Mouse (Mus musculus) stomach, embryonic 16.5 days (tissue): ENCODE data around the gene Fam186b. TPM values are rescaled to one million over a fixed set of nuclear protein-coding genes. Genes with fewer than 3 reads are reported as not detected.

Experiments used
- ATAC-seq: fragments of 200-750 bp; cut with Nextera tagmentation; 2 replicates; pipeline ENCODE4 v1.8.0; 2017; ENCODE audit warnings: moderate number of reproducible peaks, moderate TSS enrichment; ENCODE audit not compliant: insufficient read depth, low FRiP score
- H3K27ac ChIP-seq: fragments of 300-500 bp; sonication (generic); 2 replicates; pipeline ENCODE4 v1.5.1; 2014; ENCODE audit warnings: low read length
- H3K27me3 ChIP-seq: fragments of 300-500 bp; sonication (generic); 2 replicates; pipeline ENCODE4 v1.6.1; 2014; ENCODE audit warnings: low read length, control low read depth, mixed read lengths; ENCODE audit not compliant: control insufficient read depth, insufficient read depth
- H3K36me3 ChIP-seq: fragments of 300-500 bp; sonication (generic); 2 replicates; pipeline ENCODE4 v1.6.1; 2014; ENCODE audit warnings: low read length; ENCODE audit not compliant: control insufficient read depth, insufficient read depth
- H3K4me1 ChIP-seq: fragments of 300-500 bp; sonication (generic); 2 replicates; pipeline ENCODE4 v1.6.1; 2014; ENCODE audit warnings: low read length, control low read depth, mixed read lengths; ENCODE audit not compliant: control insufficient read depth, insufficient read depth
- H3K4me2 ChIP-seq: fragments of 300-500 bp; sonication (generic); 2 replicates; pipeline ENCODE4 v1.6.1; 2014; ENCODE audit warnings: low read depth, low read length, mixed read lengths
- H3K4me3 ChIP-seq: fragments of 300-500 bp; sonication (generic); replicated peaks from 2 replicates; pipeline ENCODE4 v1.5.1; 2014; ENCODE audit warnings: mild to moderate bottlenecking, low read length
- H3K9ac ChIP-seq: fragments of 300-500 bp; sonication (generic); 2 replicates; pipeline ENCODE4 v1.6.1; 2014; ENCODE audit warnings: low read length
- H3K9me3 ChIP-seq: fragments of 300-500 bp; sonication (generic); replicated peaks from 2 replicates; pipeline ENCODE4 v1.6.1; 2016; ENCODE audit warnings: low read length, control low read depth; ENCODE audit not compliant: control insufficient read depth
- WGBS: fragments of 180-500 bp; shearing (Covaris S2); extraction: QIAGEN DNeasy Blood & Tissue Kit; methylation state at CpG from one replicate; pipeline ENCODE4 v1.1.7; 2014; 5-methylcytosine and 5-hydroxymethylcytosine counted together
- polyA plus RNA-seq: library from polyadenylated mRNA; unstranded; fragments of >200 nt; fragmentation: Nextera tagmentation; extraction: Ambion mirVana; gene quantifications from 2 replicates; pipeline ENCODE4 v1.2.1, GENCODE M21; 2015

The Fam186b gene
- polyA plus RNA-seq, 1 experiment from 2014 or later: 0.06 TPM

- H3K36me3 ChIP-seq: no peaks in the 10 kb centered on the region
- no peak overlapping the region for H3K9ac ChIP-seq
- H3K4me1 ChIP-seq: 0 out of 2 replicates have a peak, but pooled peaks cover 4% of the 10 kb centered on the region
- no peak overlapping the region for H3K27ac ChIP-seq
- H3K4me2 ChIP-seq: no peak overlapping the region
- 48% methylated on average over 8 of the region's 8 CpGs for WGBS
- no peak overlapping the region for H3K4me3 ChIP-seq
- no peaks in the 10 kb centered on the region for H3K9me3 ChIP-seq
- no peak for ATAC-seq
- no peaks in the 10 kb centered on the region for H3K27me3 ChIP-seq
These were observed 10.5 kb downstream of the Fam186b start for GRCm38 (mm10) chr15:99285189-99285535.

GRCm38 (mm10) chr15:99284527-99285188 lies 11.0 kb downstream of the Fam186b start:
- H3K27ac ChIP-seq: no peak overlapping the region
- H3K4me1 ChIP-seq: 0 out of 2 replicates have a peak, but pooled peaks cover 4% of the 10 kb centered on the region
- H3K4me2 ChIP-seq: no peak overlapping the region
- H3K4me3 ChIP-seq: no peak overlapping the region
- H3K27me3 ChIP-seq: no peaks in the 10 kb centered on the region
- no peaks in the 10 kb centered on the region for H3K9me3 ChIP-seq
- ATAC-seq: peak; percentile 89
- H3K36me3 ChIP-seq: no peaks in the 10 kb centered on the region
- WGBS: 27% methylated on average over 14 of the region's 14 CpGs
- H3K9ac ChIP-seq: no peak overlapping the region

- Histone ChIP-seq H3K9ac (no peak overlapping the region), H3K36me3 (no peaks in the 10 kb centered on the region), H3K27me3 (no peaks in the 10 kb centered on the region), H3K9me3 (no peaks in the 10 kb centered on the region), H3K4me1 (peaks cover 4% of the 10 kb centered on the region; the same call in 1 of the 2 replicates), H3K4me2 (no peak overlapping the region), H3K4me3 (no peak overlapping the region), H3K27ac (no peak overlapping the region)
- 54% methylated on average over 10 of the region's 10 CpGs for WGBS
- ATAC-seq: no peak
These were observed 12.2 kb downstream of the Fam186b start for GRCm38 (mm10) chr15:99283456-99283855.

GRCm38 (mm10) chr15:99278271-99278670 lies 17.4 kb downstream of the Fam186b start:
- Histone ChIP-seq H3K9me3 (no peaks in the 10 kb centered on the region), H3K36me3 (no peaks in the 10 kb centered on the region), H3K4me1 (no peaks in the 10 kb centered on the region; the same call in 1 of the 2 replicates), H3K27ac (no peak overlapping the region), H3K4me2 (no peak overlapping the region), H3K9ac (no peak overlapping the region), H3K27me3 (no peaks in the 10 kb centered on the region), H3K4me3 (no peak overlapping the region)
- 86% methylated on average over 7 of the region's 7 CpGs for WGBS
- 0 out of 2 replicates have a peak, but pooled peaks have one; percentile 33 for ATAC-seq

- H3K27ac ChIP-seq: no peak overlapping the region
- H3K4me1 ChIP-seq: no peaks in the 10 kb centered on the region; the same call in 1 of the 2 replicates
- no peak overlapping the region for H3K4me2 ChIP-seq
- WGBS: 71% methylated on average over 8 of the region's 8 CpGs
- no peak overlapping the region for H3K9ac ChIP-seq
- ATAC-seq: no peak
- no peaks in the 10 kb centered on the region for H3K9me3 ChIP-seq
- no peaks in the 10 kb centered on the region for H3K27me3 ChIP-seq
- no peak overlapping the region for H3K4me3 ChIP-seq
- H3K36me3 ChIP-seq: no peaks in the 10 kb centered on the region
These were observed 19.6 kb downstream of the Fam186b start for GRCm38 (mm10) chr15:99276095-99276494.

GRCm38 (mm10) chr15:99265679-99266078 lies 30.0 kb downstream of the Fam186b start:
- peak; percentile 73; the same call in 1 of the 2 replicates for ATAC-seq
- 22% methylated on average over 4 of the region's 4 CpGs for WGBS

GRCm38 (mm10) chr15:99264363-99264762 lies 31.3 kb downstream of the Fam186b start:
- H3K27me3 ChIP-seq: no peaks in the 10 kb centered on the region
- ATAC-seq: no peak
- H3K4me3 ChIP-seq: no peak overlapping the region
- H3K4me1 ChIP-seq: peaks cover 2% of the 10 kb centered on the region
- no peak overlapping the region for H3K9ac ChIP-seq
- H3K27ac ChIP-seq: no peak overlapping the region
- no peak overlapping the region for H3K4me2 ChIP-seq
- WGBS: 78% methylated on average over 2 of the region's 2 CpGs
- H3K36me3 ChIP-seq: no peaks in the 10 kb centered on the region
- H3K9me3 ChIP-seq: no peaks in the 10 kb centered on the region

More at GRCm38 (mm10) chr15:99265679-99266078, 30.0 kb downstream of the Fam186b start:
- no peak overlapping the region for H3K9ac ChIP-seq
- no peak overlapping the region for H3K4me2 ChIP-seq
- no peaks in the 10 kb centered on the region for H3K36me3 ChIP-seq
- H3K27me3 ChIP-seq: no peaks in the 10 kb centered on the region
- H3K9me3 ChIP-seq: no peaks in the 10 kb centered on the region
- no peaks in the 10 kb centered on the region for H3K4me1 ChIP-seq
- H3K27ac ChIP-seq: no peak overlapping the region
- H3K4me3 ChIP-seq: no peak overlapping the region

- Histone ChIP-seq H3K27me3 (no peaks in the 10 kb centered on the region), H3K9ac (no peak overlapping the region), H3K27ac (no peak overlapping the region), H3K9me3 (no peaks in the 10 kb centered on the region), H3K4me1 (peaks cover 5% of the 10 kb centered on the region), H3K4me2 (no peak overlapping the region), H3K4me3 (no peak overlapping the region), H3K36me3 (no peaks in the 10 kb centered on the region)
- no peak for ATAC-seq
- whole genome bisulfite sequencing: 53% methylated on average over 10 of the region's 10 CpGs
These were observed 33.0 kb downstream of the Fam186b start for GRCm38 (mm10) chr15:99262702-99263101.

GRCm38 (mm10) chr15:99259730-99260252 lies 35.9 kb downstream of the Fam186b start:
- H3K9ac ChIP-seq: peak overlapping the region; percentile 39; the same call in 1 of the 2 replicates
- 3% methylated on average over 9 of the region's 10 CpGs for WGBS

More at GRCm38 (mm10) chr15:99259730-99260252, 35.9 kb downstream of the Fam186b start:
- Histone ChIP-seq H3K9me3 (no peaks in the 10 kb centered on the region), H3K36me3 (no peaks in the 10 kb centered on the region), H3K27ac (peak overlapping the region; percentile 66; the same call in 1 of the 2 replicates), H3K4me2 (peak overlapping the region; percentile 53), H3K27me3 (no peaks in the 10 kb centered on the region), H3K4me1 (peaks cover 5% of the 10 kb centered on the region), H3K4me3 (peak overlapping the region; percentile 28)
- ATAC-seq: peak; percentile 76
